Mouse (Mus musculus): Measurements from ENCODE around the gene Lcn12. TPM values are rescaled to one million over a fixed set of nuclear protein-coding genes. Genes with fewer than 3 reads are reported as not detected.

The Lcn12 gene
- polyA plus RNA-seq, 1 experiment from 2014 or later: not detected

DNA sequence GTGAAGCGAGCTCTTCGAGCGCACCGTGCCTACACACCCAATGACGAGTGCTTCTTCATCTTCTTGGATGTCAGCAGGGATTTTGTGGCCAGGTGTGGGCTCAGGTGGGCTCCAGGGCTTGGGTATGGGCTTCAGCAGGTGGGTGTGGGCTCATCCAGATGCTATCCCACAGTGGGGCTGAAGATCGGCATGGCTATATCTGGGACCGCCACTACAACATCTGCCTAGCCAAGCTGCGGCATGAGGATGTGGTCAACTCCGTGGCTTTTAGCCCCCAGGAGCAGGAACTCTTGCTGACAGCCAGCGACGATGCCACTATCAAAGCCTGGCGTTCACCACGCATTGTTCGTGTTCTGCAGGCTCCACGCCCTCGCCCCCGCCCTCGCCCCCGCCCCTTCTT, 10.8 kb upstream of the Lcn12 start:
- H3K36me3 ChIP-seq: peaks cover 34% of the 10 kb centered on the region
- no peak overlapping the region for H3K9ac ChIP-seq (replicated peaks)
- no peaks in the 10 kb centered on the region for H3K9me3 ChIP-seq
- H3K4me1 ChIP-seq: peaks cover 19% of the 10 kb centered on the region
- no peak for ATAC-seq (replicated peaks)
- no peak overlapping the region for H3K27ac ChIP-seq (replicated peaks)
- H3K4me3 ChIP-seq: no peak overlapping the region
- WGBS: 93% methylated on average over 19 of the region's 19 CpGs
- H3K27me3 ChIP-seq: no peaks in the 10 kb centered on the region
- no peak overlapping the region for H3K4me2 ChIP-seq (replicated peaks)

DNA sequence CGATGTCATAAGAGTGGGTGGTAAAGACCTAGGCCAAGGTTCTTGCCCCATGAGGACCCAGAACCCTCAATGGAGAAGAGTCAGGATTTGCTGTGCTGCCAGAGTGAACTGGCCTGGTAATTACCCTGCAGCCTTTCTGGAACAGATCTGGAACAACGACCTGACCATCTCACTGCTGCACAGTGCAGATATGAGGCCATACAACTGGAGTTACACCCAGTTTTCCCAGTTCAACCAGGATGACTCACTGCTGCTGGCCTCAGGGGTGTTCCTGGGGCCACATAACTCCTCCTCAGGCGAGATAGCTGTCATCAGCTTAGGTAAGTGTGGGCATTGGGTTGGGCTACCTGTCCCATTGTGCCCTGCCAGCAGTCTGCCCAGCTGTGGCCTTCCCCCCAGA, 9.0 kb upstream of the Lcn12 start:
- Histone ChIP-seq H3K36me3 (peaks cover 34% of the 10 kb centered on the region), H3K9ac (replicated peaks) (no peak overlapping the region), H3K4me1 (peaks cover 19% of the 10 kb centered on the region), H3K27ac (replicated peaks) (no peak overlapping the region), H3K4me3 (no peak overlapping the region), H3K27me3 (no peaks in the 10 kb centered on the region), H3K4me2 (replicated peaks) (no peak overlapping the region), H3K9me3 (no peaks in the 10 kb centered on the region)
- ATAC-seq (replicated peaks): no peak
- WGBS: 82% methylated on average over 3 of the region's 3 CpGs

DNA sequence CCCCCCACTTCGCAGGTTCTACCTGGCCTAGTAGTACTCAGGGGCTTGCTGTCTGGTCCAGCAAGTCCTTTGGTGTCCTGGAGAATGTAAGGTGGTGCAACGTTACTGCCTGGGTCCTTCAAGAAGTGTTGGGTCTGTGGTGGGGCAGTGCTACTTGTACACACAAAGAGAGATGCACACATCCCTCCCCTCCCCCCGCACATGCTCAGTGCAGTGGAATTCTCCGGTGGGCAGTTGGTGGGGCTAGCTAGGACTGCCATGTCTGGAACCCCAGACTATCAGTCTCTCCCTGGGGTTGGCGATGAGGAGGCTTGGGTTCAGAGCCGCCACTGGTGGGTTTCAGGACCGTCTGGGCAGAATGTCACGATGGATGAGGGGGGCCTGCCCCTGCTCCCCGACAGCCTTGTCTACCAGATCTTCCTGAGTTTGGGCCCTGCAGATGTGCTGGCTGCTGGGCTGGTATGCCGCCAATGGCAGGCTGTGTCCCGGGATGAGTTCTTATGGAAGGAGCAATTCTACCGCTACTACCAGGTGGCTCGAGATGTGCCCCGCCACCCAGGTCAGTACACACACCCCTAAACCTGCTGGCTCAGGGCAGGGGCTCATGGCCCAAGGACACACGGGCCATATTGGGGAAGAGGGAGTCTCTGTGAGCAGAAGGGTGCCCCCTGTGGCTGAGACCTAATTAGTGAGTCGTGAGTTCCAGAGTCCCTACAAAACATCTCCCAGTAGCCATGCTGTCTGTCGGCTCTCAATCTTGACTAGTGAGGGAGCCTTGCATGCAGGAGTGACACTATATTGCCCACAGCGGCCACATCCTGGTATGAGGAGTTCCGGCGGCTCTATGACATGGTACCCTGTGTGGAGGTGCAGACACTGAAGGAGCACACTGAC, 8.1 kb upstream of the Lcn12 start, which contains the start of gene C8g:
C8g (minus strand) TSS at position 127 of the 894 bp plus-strand sequence.
- Histone ChIP-seq H3K36me3 (peaks cover 34% of the 10 kb centered on the region), H3K9ac (replicated peaks) (peak within 1 kb of the TSS; percentile 84), H3K27me3 (no peaks in the 10 kb centered on the region), H3K4me1 (peaks cover 19% of the 10 kb centered on the region), H3K4me2 (replicated peaks) (peak within 1 kb of the TSS; percentile 97), H3K27ac (replicated peaks) (peak within 1 kb of the TSS; percentile 59), H3K4me3 (peak within 1 kb of the TSS; percentile 82), H3K9me3 (no peaks in the 10 kb centered on the region)
- WGBS: 72% methylated on average over 20 of the region's 20 CpGs
- ATAC-seq (replicated peaks): no peak

DNA sequence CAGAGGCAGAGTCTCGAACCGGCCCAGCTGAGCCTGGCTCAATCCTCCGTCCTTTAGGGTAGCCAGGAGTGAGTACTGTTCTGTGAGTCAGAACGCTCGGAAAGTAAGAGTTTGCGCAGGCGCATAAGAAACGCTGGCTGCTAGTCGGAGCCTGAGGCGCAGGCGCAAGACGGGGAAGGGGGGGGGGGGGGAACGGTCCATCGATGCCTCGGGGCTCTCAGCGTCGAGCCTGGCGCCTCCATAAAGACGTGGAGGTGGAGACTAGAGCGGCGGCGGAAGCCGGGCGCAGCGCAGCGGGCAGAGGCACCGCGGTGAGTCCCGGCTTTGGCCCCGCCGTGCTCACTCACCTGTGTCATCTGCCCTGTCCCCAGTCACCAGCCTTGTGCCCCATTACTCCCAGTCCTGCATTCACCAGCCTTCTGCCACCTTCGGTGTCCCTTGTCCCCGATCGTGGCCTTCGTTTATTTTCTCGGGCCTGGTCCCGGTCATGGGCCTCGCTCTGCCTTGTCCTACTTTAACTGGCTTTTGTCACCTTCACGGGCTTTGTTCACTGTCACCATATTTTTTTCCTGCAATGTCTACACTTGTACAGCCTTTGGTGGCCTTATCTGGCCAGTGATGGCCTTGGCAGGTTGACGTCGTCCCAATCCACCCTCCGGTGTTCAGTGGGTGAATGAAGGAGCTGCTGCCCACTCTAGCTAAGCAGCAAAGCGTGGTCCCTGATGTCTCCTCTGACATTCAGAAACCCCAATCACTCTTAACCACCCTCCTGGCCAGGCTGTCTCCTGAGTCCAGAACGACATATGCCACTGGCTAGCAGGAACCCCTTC, 7.1 kb upstream of the Lcn12 start, which contains the start of gene Fbxw5:
Fbxw5 (plus strand) TSS at position 175 of the 830 bp plus-strand sequence.
- Histone ChIP-seq H3K27me3 (no peaks in the 10 kb centered on the region), H3K27ac (replicated peaks) (peak within 1 kb of the TSS; percentile 59), H3K36me3 (peaks cover 28% of the 10 kb centered on the region), H3K9me3 (no peaks in the 10 kb centered on the region), H3K4me2 (replicated peaks) (peak within 1 kb of the TSS; percentile 97), H3K9ac (replicated peaks) (peak within 1 kb of the TSS; percentile 84), H3K4me1 (peaks cover 19% of the 10 kb centered on the region), H3K4me3 (peak within 1 kb of the TSS; percentile 82)
- 1% methylated on average over 44 of the region's 44 CpGs for WGBS
- ATAC-seq (replicated peaks): peak; percentile 91

DNA sequence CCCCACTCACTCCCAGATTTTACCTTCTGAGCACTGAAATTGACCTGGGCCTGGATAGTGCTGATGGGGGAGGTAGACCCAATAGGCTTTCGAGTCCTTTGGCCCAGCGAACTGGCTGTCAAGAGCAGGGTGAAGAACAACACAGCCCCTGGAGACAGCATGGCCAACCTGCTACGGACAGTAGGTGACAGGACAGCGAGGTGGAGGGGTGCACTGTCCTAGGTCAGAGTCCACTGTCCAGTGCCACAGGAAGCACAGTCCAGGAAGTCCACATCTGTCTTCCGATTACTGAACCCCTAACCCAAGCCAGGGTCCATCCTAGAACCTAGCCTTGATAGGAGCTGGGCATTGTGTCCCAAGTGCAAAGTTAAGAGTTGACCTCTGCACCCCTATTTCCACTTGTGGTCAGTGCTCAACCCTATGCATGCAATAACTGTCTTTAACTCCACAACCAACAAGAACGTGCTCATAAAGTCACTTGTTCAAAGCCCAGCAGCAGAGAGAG, 6.4 kb upstream of the Lcn12 start:
- 0 out of 2 replicates have a peak overlapping the region, but pooled peaks have one; percentile 55 for H3K27ac ChIP-seq (replicated peaks)
- 70% methylated on average over 6 of the region's 6 CpGs for WGBS
- no peaks in the 10 kb centered on the region for H3K9me3 ChIP-seq
- H3K4me1 ChIP-seq: peaks cover 19% of the 10 kb centered on the region
- H3K9ac ChIP-seq (replicated peaks): peak overlapping the region; percentile 37
- peaks cover 22% of the 10 kb centered on the region for H3K36me3 ChIP-seq
- peak overlapping the region; percentile 82 for H3K4me3 ChIP-seq
- no peaks in the 10 kb centered on the region for H3K27me3 ChIP-seq
- H3K4me2 ChIP-seq (replicated peaks): peak overlapping the region; percentile 49
- ATAC-seq (replicated peaks): peak; percentile 43

DNA sequence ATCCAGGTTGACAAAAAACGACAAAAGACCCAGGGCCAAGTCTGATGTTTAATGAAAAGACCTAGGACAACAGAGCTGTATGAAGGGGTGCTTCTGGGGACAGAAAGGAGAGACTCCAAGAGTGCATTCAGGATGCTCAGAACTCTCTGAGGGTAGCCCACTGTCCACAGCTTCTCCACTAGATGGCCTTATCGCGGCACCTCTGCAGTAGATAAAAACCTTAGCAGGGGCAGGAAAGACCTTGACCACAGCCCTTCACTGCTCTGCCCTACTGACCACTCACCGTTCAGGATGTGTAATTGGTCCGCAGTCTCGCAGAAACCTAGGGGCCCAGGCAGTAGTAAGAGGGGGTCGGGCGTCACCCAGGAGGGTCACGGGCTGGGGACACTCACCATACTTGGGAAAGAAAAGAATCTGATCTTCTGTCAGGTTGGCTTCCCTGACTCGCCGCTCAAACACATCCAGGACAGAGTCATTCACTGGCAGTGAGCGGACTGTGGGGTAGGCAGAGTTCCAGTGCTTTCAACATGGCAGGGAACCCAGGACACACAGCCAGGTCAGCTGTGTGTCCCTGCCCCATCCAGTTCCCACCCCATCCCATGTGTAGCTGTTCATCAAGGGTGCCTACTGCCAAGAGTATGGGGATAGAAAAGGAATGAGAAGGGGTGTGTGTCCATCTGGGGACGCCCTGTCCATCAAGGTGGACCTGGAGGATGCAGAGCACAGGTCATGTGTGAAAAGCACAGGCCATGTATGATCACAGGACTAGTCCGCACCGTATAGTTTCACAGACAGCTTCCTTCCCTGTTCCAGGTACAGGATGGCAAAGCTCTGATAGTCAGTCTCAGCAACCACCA, 5.1 kb upstream of the Lcn12 start:
- Histone ChIP-seq H3K4me1 (peaks cover 19% of the 10 kb centered on the region), H3K9me3 (no peaks in the 10 kb centered on the region), H3K4me2 (replicated peaks) (no peak overlapping the region), H3K36me3 (peaks cover 9% of the 10 kb centered on the region; the same call in 1 of the 2 replicates), H3K27ac (replicated peaks) (no peak overlapping the region), H3K27me3 (no peaks in the 10 kb centered on the region), H3K9ac (replicated peaks) (no peak overlapping the region), H3K4me3 (no peak overlapping the region)
- 70% methylated on average over 15 of the region's 15 CpGs for WGBS
- no peak for ATAC-seq (replicated peaks)

DNA sequence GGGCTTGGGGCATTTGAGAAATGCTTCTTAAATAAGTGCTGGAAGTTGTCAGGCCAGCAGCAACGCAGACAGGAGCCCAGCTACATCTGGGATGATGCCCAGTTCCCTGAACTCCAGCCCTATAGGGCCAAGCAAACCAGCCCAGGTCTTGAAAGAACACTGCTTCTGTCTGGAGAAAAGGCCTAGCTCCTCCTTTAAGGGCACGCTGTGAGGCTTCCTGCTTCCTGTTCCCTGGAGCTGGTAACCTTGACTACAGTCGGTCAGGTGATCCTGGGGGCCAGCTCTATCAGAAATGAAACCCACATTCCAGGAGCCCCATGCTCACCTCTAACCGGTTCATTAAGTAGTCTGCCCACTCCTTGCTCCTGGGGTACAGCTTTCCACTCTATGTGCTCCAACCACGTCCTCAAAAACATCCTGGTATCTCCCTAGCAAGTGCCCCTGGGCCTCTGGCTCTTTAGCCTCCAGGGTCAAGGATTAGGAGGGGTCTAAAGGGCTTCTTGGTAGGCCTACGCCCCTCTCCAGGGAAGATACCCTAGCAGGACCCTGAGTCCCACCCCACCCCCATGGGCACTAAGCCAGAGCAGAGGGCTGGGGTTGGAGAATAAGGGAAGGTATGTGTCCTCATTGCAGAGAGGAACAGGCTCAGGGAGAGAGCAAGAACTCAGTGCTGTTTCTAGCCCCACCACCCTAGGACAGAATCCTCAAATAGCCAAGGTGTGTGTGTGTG, 4.3 kb upstream of the Lcn12 start:
- H3K9me3 ChIP-seq: no peaks in the 10 kb centered on the region
- no peak overlapping the region for H3K27ac ChIP-seq (replicated peaks)
- no peak overlapping the region for H3K4me3 ChIP-seq
- H3K4me1 ChIP-seq: peaks cover 19% of the 10 kb centered on the region
- H3K36me3 ChIP-seq: peaks cover under 1% of the 10 kb centered on the region; the same call in 1 of the 2 replicates
- no peak overlapping the region for H3K4me2 ChIP-seq (replicated peaks)
- no peak overlapping the region for H3K9ac ChIP-seq (replicated peaks)
- no peak for ATAC-seq (replicated peaks)
- 62% methylated on average over 6 of the region's 6 CpGs for WGBS
- H3K27me3 ChIP-seq: no peaks in the 10 kb centered on the region

DNA sequence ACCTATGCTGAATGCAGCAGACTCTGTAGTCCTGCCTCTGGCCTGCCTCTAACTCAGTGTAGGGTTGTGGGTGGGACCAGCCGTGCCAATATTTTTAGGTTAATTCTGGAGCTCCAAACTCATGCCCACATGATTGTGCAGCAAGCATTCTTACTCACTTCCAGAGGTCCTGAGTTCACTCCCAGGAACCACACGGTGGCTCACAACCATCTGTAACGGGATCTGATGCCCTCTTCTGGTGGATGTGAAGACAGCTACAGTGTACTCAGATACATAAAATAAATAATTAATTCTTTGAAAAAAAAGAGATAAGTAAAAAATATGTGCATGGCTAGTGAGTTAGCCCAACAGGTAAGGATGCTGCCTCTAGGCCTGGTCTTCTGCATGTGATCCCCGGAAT, 2.8 kb upstream of the Lcn12 start:
- WGBS: 42% methylated on average over 4 of the region's 4 CpGs
- no peaks in the 10 kb centered on the region for H3K36me3 ChIP-seq

DNA sequence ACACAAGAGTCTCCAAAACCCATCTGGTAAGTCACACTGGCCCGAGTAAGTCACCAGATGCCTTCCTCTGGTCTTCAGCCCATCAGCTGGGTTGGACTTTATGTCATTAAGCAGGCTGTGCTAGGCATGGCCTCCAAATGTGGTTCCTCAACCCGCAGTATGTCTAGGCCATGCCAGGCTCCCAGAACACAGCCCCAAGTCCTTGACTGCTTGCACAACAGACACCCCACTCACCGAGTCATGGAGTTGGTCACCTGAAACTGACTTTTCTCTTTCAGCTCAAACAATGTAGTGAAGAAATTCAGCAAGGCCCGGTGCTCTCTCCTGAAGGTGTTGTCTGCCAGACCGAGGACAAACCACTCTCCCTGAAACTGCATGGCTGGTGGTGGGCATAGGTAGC, 723 bp downstream of the Lcn12 start:
- H3K27me3 ChIP-seq: no peaks in the 10 kb centered on the region
- no peak overlapping the region for H3K27ac ChIP-seq (replicated peaks)
- H3K9ac ChIP-seq (replicated peaks): no peak overlapping the region
- ATAC-seq (replicated peaks): no peak
- H3K36me3 ChIP-seq: no peaks in the 10 kb centered on the region
- H3K4me2 ChIP-seq (replicated peaks): no peak overlapping the region
- no peak overlapping the region for H3K4me3 ChIP-seq
- no peaks in the 10 kb centered on the region for H3K4me1 ChIP-seq
- H3K9me3 ChIP-seq: no peaks in the 10 kb centered on the region
- WGBS: 88% methylated on average over 5 of the region's 5 CpGs

More for the DNA sequence above, 2.8 kb upstream of the Lcn12 start:
- Histone ChIP-seq H3K27ac (replicated peaks) (no peak overlapping the region), H3K4me3 (no peak overlapping the region), H3K4me2 (replicated peaks) (no peak overlapping the region), H3K27me3 (no peaks in the 10 kb centered on the region), H3K9me3 (no peaks in the 10 kb centered on the region), H3K4me1 (peaks cover 9% of the 10 kb centered on the region), H3K9ac (replicated peaks) (no peak overlapping the region)
- no peak for ATAC-seq (replicated peaks)

DNA sequence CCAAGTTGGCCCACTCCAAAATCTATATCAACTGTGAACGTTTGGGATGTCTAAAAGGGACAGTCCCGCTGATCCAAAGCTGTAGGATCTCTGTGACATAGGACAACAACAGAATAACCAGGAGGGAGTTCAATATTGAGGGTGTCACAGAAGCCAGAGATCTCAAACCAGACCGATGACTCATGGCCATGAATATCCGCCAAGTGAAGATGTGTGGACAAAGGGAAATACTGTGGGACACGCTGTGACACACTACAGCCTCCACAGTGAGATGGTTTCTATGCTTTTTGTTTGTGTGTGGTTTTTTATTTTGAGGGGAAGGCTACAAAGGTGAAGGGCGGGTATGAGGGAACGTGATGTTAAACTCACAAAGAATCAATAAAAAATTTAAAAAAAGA, 5.0 kb downstream of the Lcn12 start:
- Histone ChIP-seq H3K4me3 (no peak overlapping the region), H3K4me2 (replicated peaks) (no peak overlapping the region), H3K9me3 (no peaks in the 10 kb centered on the region), H3K27ac (replicated peaks) (no peak overlapping the region), H3K9ac (replicated peaks) (no peak overlapping the region), H3K4me1 (no peaks in the 10 kb centered on the region), H3K36me3 (no peaks in the 10 kb centered on the region), H3K27me3 (no peaks in the 10 kb centered on the region)
- WGBS: 83% methylated on average over 7 of the region's 7 CpGs
- no peak for ATAC-seq (replicated peaks)
